Mouse (Mus musculus) heart, embryonic 14.5 days (tissue): ENCODE results near the gene Cnnm2. TPM values are rescaled to one million over a fixed set of nuclear protein-coding genes. Genes with fewer than 3 reads are reported as not detected.

Experiments used
- ATAC-seq: fragments of 200-750 bp; cut with Nextera tagmentation; 2 replicates; pipeline ENCODE4 v1.8.0; 2017; ENCODE audit warnings: low read depth, moderate TSS enrichment; ENCODE audit not compliant: insufficient number of reproducible peaks, insufficient read depth, low FRiP score
- H3K27ac ChIP-seq, 2 experiments: fragments of 200-500 bp in 1 of 2; fragments of 300-500 bp in 1 of 2; sonication (generic) in 1 of 2; replicated peaks in 1 of 2; 2 replicates each; pipeline ENCODE4 v1.5.1; 2012 to 2014; ENCODE audit warnings: low read depth in 2 of 2, low read length in 2 of 2, control low read depth in 1 of 2, mild to moderate bottlenecking in 1 of 2, mixed read lengths in 1 of 2; ENCODE audit not compliant: control insufficient read depth in 1 of 2, insufficient read depth in 1 of 2
- H3K27me3 ChIP-seq: fragments of 300-500 bp; sonication (generic); 2 replicates; pipeline ENCODE4 v1.6.1; 2014; ENCODE audit warnings: mild to moderate bottlenecking, low read length, control low read depth; ENCODE audit not compliant: control insufficient read depth, insufficient read depth
- H3K36me3 ChIP-seq: fragments of 300-500 bp; sonication (generic); 2 replicates; pipeline ENCODE4 v1.6.1; 2014; ENCODE audit warnings: mild to moderate bottlenecking, control low read depth, low read length, mixed read lengths; ENCODE audit not compliant: control insufficient read depth, insufficient read depth
- H3K4me1 ChIP-seq, 2 experiments: fragments of 200-500 bp in 1 of 2; fragments of 300-500 bp in 1 of 2; sonication (generic) in 1 of 2; 2 replicates each; pipeline ENCODE4 v1.6.1; 2012 to 2014; ENCODE audit warnings: low read length in 2 of 2, control low read depth in 1 of 2, mixed read lengths in 1 of 2; ENCODE audit not compliant: control insufficient read depth in 2 of 2, insufficient read depth in 2 of 2
- H3K4me2 ChIP-seq: fragments of 300-500 bp; sonication (generic); 2 replicates; pipeline ENCODE4 v1.6.1; 2014; ENCODE audit warnings: mild to moderate bottlenecking, low read length
- H3K4me3 ChIP-seq, 2 experiments: fragments of 200-500 bp in 1 of 2; fragments of 300-500 bp in 1 of 2; sonication (generic) in 1 of 2; 2 replicates each; pipeline ENCODE4 v1.5.1; 2012 to 2014; ENCODE audit warnings: low read length in 2 of 2, mild to moderate bottlenecking in 2 of 2, control low read depth in 1 of 2, low read depth in 1 of 2, moderate library complexity in 1 of 2; ENCODE audit not compliant: control insufficient read depth in 1 of 2, insufficient read depth in 1 of 2
- H3K9ac ChIP-seq: fragments of 300-500 bp; sonication (generic); 2 replicates; pipeline ENCODE4 v1.6.1; 2014; ENCODE audit warnings: mild to moderate bottlenecking, low read length
- H3K9me3 ChIP-seq: fragments of 300-500 bp; sonication (generic); 2 replicates; pipeline ENCODE4 v1.6.1; 2016; ENCODE audit warnings: low read length, control low read depth; ENCODE audit not compliant: control insufficient read depth
- WGBS: fragments of 180-500 bp; shearing (Covaris S2); extraction: QIAGEN DNeasy Blood & Tissue Kit; methylation state at CpG from one replicate; pipeline ENCODE4 v1.1.7; 2014; 5-methylcytosine and 5-hydroxymethylcytosine counted together
- polyA plus RNA-seq: library from polyadenylated mRNA; unstranded; fragments of >200 nt; fragmentation: Nextera tagmentation; extraction: Ambion mirVana; gene quantifications from 2 replicates; pipeline ENCODE4 v1.2.1, GENCODE M21; 2014

The Cnnm2 gene
- polyA plus RNA-seq, 1 experiment from 2014 or later, result 3.2 TPM

GRCm38 (mm10) chr19:46799903-46800583, 38.6 kb downstream of the Cnnm2 start:
- H3K4me1 ChIP-seq, result no peaks in the 10 kb centered on the region
- H3K36me3 ChIP-seq, result no peaks in the 10 kb centered on the region
- no peaks in the 10 kb centered on the region for H3K27me3 ChIP-seq
- no peak for ATAC-seq
- no peak overlapping the region for H3K27ac ChIP-seq
- 73% methylated on average over 4 of the region's 4 CpGs for WGBS
- H3K9me3 ChIP-seq, result no peaks in the 10 kb centered on the region
- H3K4me2 ChIP-seq, result no peak overlapping the region
- no peak overlapping the region for H3K4me3 ChIP-seq
- H3K9ac ChIP-seq, result no peak overlapping the region

GRCm38 (mm10) chr19:46801492-46801891, 40.1 kb downstream of the Cnnm2 start:
- H3K36me3 ChIP-seq, result no peaks in the 10 kb centered on the region
- no peak for ATAC-seq
- WGBS, result 61% methylated on average over 7 of the region's 7 CpGs
- no peaks in the 10 kb centered on the region for H3K4me1 ChIP-seq
- no peak overlapping the region for H3K4me3 ChIP-seq
- no peak overlapping the region for H3K4me2 ChIP-seq
- H3K27me3 ChIP-seq, result no peaks in the 10 kb centered on the region
- H3K27ac ChIP-seq, result no peak overlapping the region
- H3K9me3 ChIP-seq, result no peaks in the 10 kb centered on the region
- H3K9ac ChIP-seq, result no peak overlapping the region

GRCm38 (mm10) chr19:46802306-46802705, 40.9 kb downstream of the Cnnm2 start:
- no peak overlapping the region for H3K9ac ChIP-seq
- no peak for ATAC-seq
- H3K4me3 ChIP-seq, result no peak overlapping the region
- 79% methylated on average over 9 of the region's 9 CpGs for WGBS
- H3K36me3 ChIP-seq, result no peaks in the 10 kb centered on the region
- H3K27ac ChIP-seq, result no peak overlapping the region
- H3K4me2 ChIP-seq, result no peak overlapping the region
- H3K4me1 ChIP-seq, result 0 out of 4 replicates have a peak, but pooled peaks cover 0 to 3% of the 10 kb centered on the region in 2 experiments
- H3K9me3 ChIP-seq, result no peaks in the 10 kb centered on the region
- no peaks in the 10 kb centered on the region for H3K27me3 ChIP-seq

GRCm38 (mm10) chr19:46803732-46804131, 42.3 kb downstream of the Cnnm2 start:
- Histone ChIP-seq H3K36me3 (no peaks in the 10 kb centered on the region), H3K27ac (no peak overlapping the region), H3K4me3 (no peak overlapping the region), H3K4me1 (0 out of 4 replicates have a peak, but pooled peaks cover 0 to 3% of the 10 kb centered on the region in 2 experiments), H3K27me3 (no peaks in the 10 kb centered on the region), H3K4me2 (no peak overlapping the region), H3K9me3 (no peaks in the 10 kb centered on the region), H3K9ac (no peak overlapping the region)
- 65% methylated on average over 2 of the region's 2 CpGs for WGBS
- ATAC-seq, result no peak

GRCm38 (mm10) chr19:46804751-46805150, 43.4 kb downstream of the Cnnm2 start:
- no peak for ATAC-seq
- Histone ChIP-seq H3K4me1 (0 out of 4 replicates have a peak, but pooled peaks cover 0 to 3% of the 10 kb centered on the region in 2 experiments), H3K27me3 (no peaks in the 10 kb centered on the region), H3K36me3 (no peaks in the 10 kb centered on the region), H3K9ac (no peak overlapping the region), H3K4me2 (no peak overlapping the region), H3K9me3 (no peaks in the 10 kb centered on the region), H3K27ac (no peak overlapping the region), H3K4me3 (no peak overlapping the region)
- WGBS, result 78% methylated on average over 6 of the region's 6 CpGs

GRCm38 (mm10) chr19:46805933-46806688, 44.7 kb downstream of the Cnnm2 start:
- no peak for ATAC-seq
- WGBS, result 68% methylated on average over 9 of the region's 9 CpGs
- Histone ChIP-seq H3K9ac (no peak overlapping the region), H3K4me1 (0 out of 4 replicates have a peak, but pooled peaks cover 0 to 3% of the 10 kb centered on the region in 2 experiments), H3K36me3 (no peaks in the 10 kb centered on the region), H3K27me3 (no peaks in the 10 kb centered on the region), H3K4me2 (no peak overlapping the region), H3K9me3 (no peaks in the 10 kb centered on the region), H3K27ac (no peak overlapping the region), H3K4me3 (no peak overlapping the region)

GRCm38 (mm10) chr19:46808261-46808660, 46.9 kb downstream of the Cnnm2 start:
- H3K9me3 ChIP-seq, result no peaks in the 10 kb centered on the region
- H3K4me2 ChIP-seq, result no peak overlapping the region
- H3K9ac ChIP-seq, result no peak overlapping the region
- 91% methylated on average over 5 of the region's 5 CpGs for WGBS
- no peaks in the 10 kb centered on the region for H3K36me3 ChIP-seq
- H3K27ac ChIP-seq, result no peak overlapping the region
- 0 out of 4 replicates have a peak, but pooled peaks cover 0 to 3% of the 10 kb centered on the region in 2 experiments for H3K4me1 ChIP-seq
- no peak for ATAC-seq
- no peak overlapping the region for H3K4me3 ChIP-seq
- H3K27me3 ChIP-seq, result no peaks in the 10 kb centered on the region
